Mouse (Mus musculus): ENCODE measurements around the gene Heg1. TPM values are rescaled to one million over a fixed set of nuclear protein-coding genes. Genes with fewer than 3 reads are reported as not detected.
A peak's percentile ranks its signal among the peaks of the same experiment; 100 is the strongest.

Heg1 gene
- polyA plus RNA-seq, 1 experiment from 2014 or later = 9.4 TPM

DNA sequence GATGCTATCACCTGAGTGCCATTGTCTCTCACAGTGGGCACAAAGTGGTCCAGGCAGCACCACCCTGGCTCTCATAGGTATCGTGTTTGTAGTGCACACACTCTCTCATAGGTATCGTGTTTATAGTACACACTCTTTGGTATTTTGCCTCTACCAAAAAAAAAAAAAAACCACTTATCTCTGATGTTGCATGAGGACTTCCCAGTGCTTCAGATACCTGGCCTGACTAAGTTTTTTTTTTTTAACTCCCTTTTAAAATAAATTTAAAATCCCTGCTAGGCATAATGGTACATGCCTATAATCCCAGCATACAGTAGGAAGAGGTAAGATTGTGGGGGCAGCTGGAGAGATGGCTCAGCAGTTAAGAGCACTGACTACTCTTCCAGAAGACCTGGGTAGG is 81.3 kb downstream of the Heg1 start:
- peak overlapping the region; percentile 82; the same call in 1 of the 2 replicates for H3K27ac ChIP-seq (ENCODE audit: low read length)
- no peak overlapping the region for H3K9ac ChIP-seq (ENCODE audit: low read depth, low read length)
- no peaks in the 10 kb centered on the region for H3K9me3 ChIP-seq (replicated peaks; ENCODE audit: control insufficient read depth, low read length, poor library complexity, severe bottlenecking)
- H3K4me2 ChIP-seq (ENCODE audit: low read length) = no peak overlapping the region
- no peaks in the 10 kb centered on the region for H3K27me3 ChIP-seq (ENCODE audit: control insufficient read depth, insufficient read depth, low read depth, low read length)
- WGBS = 96% methylated on average over 2 of the region's 2 CpGs
- no peak; the same call in 1 of the 2 replicates for ATAC-seq
- H3K36me3 ChIP-seq (ENCODE audit: control insufficient read depth, insufficient read depth, low read length) = no peaks in the 10 kb centered on the region
- H3K4me1 ChIP-seq (ENCODE audit: control insufficient read depth, insufficient read depth, low read length) = peaks cover 14% of the 10 kb centered on the region
- no peak overlapping the region for H3K4me3 ChIP-seq (ENCODE audit: low read depth, low read length)

DNA sequence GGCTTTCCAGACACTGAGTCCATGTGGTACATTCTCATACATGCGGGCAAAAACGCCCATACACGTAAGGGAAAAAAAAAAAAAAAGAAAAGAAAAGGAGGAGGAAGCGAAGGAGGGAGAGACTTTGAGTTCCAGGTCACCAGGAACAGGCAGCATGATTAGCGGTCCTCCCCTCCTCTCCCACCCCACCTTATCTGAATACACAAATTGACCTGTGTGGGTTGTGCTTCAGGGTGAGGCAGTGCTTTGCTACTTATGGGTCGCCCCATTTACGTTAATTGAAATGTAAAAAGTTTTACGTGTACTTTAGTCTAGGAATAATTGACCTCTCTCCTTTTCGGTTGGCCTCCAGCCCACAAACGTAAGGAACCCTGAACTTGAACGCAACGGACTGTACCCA is 82.1 kb downstream of the Heg1 start:
- Histone ChIP-seq H3K36me3 (ENCODE audit: control insufficient read depth, insufficient read depth, low read length) (no peaks in the 10 kb centered on the region), H3K9me3 (replicated peaks; ENCODE audit: control insufficient read depth, low read length, poor library complexity, severe bottlenecking) (no peaks in the 10 kb centered on the region), H3K9ac (ENCODE audit: low read depth, low read length) (no peak overlapping the region), H3K27me3 (ENCODE audit: control insufficient read depth, insufficient read depth, low read depth, low read length) (no peaks in the 10 kb centered on the region), H3K4me2 (ENCODE audit: low read length) (no peak overlapping the region), H3K4me3 (ENCODE audit: low read depth, low read length) (no peak overlapping the region), H3K27ac (ENCODE audit: low read length) (no peak overlapping the region), H3K4me1 (ENCODE audit: control insufficient read depth, insufficient read depth, low read length) (peaks cover 11% of the 10 kb centered on the region)
- ATAC-seq = no peak
- 88% methylated on average over 12 of the region's 12 CpGs for WGBS

DNA sequence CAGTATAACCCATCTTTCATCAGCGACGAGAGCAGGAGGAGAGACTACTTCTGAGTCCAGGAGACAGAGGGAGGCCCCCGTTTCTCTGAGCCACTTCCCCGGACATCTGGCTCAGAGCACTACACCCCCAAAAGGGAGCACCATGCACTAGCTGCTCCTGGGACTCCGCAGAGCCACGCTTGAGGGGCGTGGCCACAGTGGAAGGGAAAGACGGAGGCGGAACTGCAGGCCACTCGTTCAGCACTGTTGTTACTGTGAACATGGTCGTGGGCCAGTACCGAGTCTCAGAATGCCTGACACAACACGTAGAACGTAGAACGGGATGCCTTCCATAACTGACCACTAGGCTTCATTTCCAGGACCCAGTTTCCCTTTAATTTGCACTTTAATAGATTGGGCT is 82.6 kb downstream of the Heg1 start:
- ATAC-seq = no peak
- 77% methylated on average over 15 of the region's 15 CpGs for whole genome bisulfite sequencing

DNA sequence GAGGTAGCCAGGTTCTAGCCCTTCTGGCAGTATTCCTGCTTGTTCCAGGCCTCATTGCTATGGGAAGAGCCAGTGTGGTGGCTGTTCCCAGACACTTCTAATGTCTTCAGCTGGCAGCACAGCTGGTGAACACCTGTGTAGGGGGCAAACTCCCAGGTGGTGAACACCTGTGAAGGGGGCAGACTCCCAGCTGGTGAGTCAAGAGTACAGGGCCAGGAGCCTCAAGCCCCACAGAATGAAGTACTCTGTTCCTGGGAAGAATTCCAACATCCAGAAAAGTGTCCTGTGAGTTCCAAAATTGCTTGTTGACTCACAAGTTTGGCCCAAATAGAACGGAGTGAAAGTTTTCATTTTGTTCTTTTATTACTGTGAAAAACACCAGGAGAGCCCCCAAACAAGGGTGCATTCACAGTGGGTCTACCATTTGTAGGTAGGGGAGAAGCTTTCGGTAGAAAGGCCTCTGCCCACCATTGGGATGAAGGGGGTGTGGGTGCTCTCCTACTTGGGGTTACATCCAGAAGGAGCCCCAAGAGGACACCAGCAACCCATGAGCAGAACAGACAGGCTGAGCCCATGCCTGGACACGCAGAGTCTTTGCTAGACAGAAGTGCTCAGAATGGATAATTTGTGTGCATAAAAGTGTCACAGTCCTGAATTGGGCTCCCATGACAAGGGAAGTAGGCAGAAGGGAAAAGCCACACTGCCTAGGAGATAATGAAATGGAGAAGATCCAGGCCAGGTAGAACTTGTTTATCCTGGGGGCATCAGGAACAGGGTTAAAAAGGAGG is 84.5 kb downstream of the Heg1 start:
- Histone ChIP-seq H3K4me1 (ENCODE audit: control insufficient read depth, insufficient read depth, low read length) (peaks cover 11% of the 10 kb centered on the region), H3K27ac (ENCODE audit: low read length) (no peak overlapping the region)
- 94% methylated on average over 3 of the region's 3 CpGs for WGBS

More for the DNA sequence above, 82.6 kb downstream of the Heg1 start:
- Histone ChIP-seq H3K27me3 (ENCODE audit: control insufficient read depth, insufficient read depth, low read depth, low read length) (no peaks in the 10 kb centered on the region), H3K27ac (ENCODE audit: low read length) (no peak overlapping the region), H3K4me2 (ENCODE audit: low read length) (no peak overlapping the region), H3K4me1 (ENCODE audit: control insufficient read depth, insufficient read depth, low read length) (peaks cover 11% of the 10 kb centered on the region), H3K9me3 (replicated peaks; ENCODE audit: control insufficient read depth, low read length, poor library complexity, severe bottlenecking) (no peaks in the 10 kb centered on the region), H3K36me3 (ENCODE audit: control insufficient read depth, insufficient read depth, low read length) (no peaks in the 10 kb centered on the region), H3K4me3 (ENCODE audit: low read depth, low read length) (no peak overlapping the region), H3K9ac (ENCODE audit: low read depth, low read length) (no peak overlapping the region)

DNA sequence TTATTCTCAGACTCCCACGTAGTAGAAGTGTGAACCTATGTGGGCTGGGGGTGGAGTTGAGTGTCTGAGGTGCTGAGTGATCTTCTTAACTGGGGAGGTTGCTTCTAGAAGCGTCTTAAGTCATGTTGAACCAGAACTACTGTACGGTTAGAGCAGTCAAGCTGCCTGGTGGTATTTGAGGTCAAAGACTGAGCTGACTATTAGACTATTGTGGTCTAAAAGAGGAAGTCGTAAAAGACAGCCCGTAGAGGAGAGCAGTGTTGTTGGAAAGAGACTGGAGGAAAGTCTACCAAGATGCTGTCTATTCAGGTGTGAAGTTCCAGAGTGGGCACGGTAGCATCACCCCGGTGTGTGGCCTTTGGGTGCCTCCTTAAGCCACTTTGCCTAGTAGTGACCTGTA is 85.7 kb downstream of the Heg1 start:
- WGBS = 93% methylated on average over 7 of the region's 7 CpGs
- Histone ChIP-seq H3K4me3 (ENCODE audit: low read depth, low read length) (no peak overlapping the region), H3K4me2 (ENCODE audit: low read length) (no peak overlapping the region), H3K9ac (ENCODE audit: low read depth, low read length) (no peak overlapping the region), H3K4me1 (ENCODE audit: control insufficient read depth, insufficient read depth, low read length) (peaks cover 1% of the 10 kb centered on the region), H3K36me3 (ENCODE audit: control insufficient read depth, insufficient read depth, low read length) (no peaks in the 10 kb centered on the region), H3K27ac (ENCODE audit: low read length) (no peak overlapping the region), H3K9me3 (replicated peaks; ENCODE audit: control insufficient read depth, low read length, poor library complexity, severe bottlenecking) (no peaks in the 10 kb centered on the region), H3K27me3 (ENCODE audit: control insufficient read depth, insufficient read depth, low read depth, low read length) (no peaks in the 10 kb centered on the region)
- ATAC-seq = no peak

More for the DNA sequence above, 84.5 kb downstream of the Heg1 start:
- Histone ChIP-seq H3K4me3 (ENCODE audit: low read depth, low read length) (no peak overlapping the region), H3K27me3 (ENCODE audit: control insufficient read depth, insufficient read depth, low read depth, low read length) (no peaks in the 10 kb centered on the region), H3K36me3 (ENCODE audit: control insufficient read depth, insufficient read depth, low read length) (no peaks in the 10 kb centered on the region), H3K9me3 (replicated peaks; ENCODE audit: control insufficient read depth, low read length, poor library complexity, severe bottlenecking) (no peaks in the 10 kb centered on the region), H3K4me2 (ENCODE audit: low read length) (no peak overlapping the region), H3K9ac (ENCODE audit: low read depth, low read length) (no peak overlapping the region)
- no peak for ATAC-seq

DNA sequence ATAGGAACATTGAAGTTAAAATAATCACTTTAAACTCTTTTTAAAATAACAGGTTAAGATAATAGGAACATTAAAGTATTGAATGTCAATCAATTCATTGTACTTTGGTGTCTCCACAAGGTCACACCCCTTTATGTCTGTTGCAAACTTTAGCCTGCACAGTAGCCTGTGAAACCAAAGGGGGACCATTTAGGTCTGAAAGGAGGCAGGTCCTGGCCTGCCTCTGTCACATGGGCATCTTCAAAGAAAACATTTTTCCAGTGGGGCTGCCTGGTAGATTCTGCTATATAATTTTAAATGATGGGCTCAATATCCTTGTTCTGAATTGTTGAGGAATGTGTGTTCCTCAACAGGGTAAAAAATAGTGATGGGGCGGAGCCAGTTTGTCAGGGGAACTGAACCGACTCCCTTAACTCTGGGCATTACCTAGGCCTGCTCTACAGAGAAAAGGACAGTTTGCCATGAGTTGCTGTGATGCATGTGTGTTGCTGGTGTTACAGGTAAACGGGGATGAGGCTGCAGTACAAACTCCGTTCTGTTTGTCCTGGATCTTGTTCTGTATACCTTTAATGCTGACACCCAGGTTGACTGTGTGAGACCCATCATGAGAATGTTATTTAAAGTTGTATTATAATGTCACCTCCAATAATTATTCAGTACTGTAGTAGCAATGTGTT is 86.7 kb downstream of the Heg1 start:
- Histone ChIP-seq H3K4me1 (ENCODE audit: control insufficient read depth, insufficient read depth, low read length) (no peaks in the 10 kb centered on the region), H3K9ac (ENCODE audit: low read depth, low read length) (no peak overlapping the region), H3K27me3 (ENCODE audit: control insufficient read depth, insufficient read depth, low read depth, low read length) (no peaks in the 10 kb centered on the region), H3K9me3 (replicated peaks; ENCODE audit: control insufficient read depth, low read length, poor library complexity, severe bottlenecking) (no peaks in the 10 kb centered on the region), H3K4me2 (ENCODE audit: low read length) (no peak overlapping the region), H3K36me3 (ENCODE audit: control insufficient read depth, insufficient read depth, low read length) (no peaks in the 10 kb centered on the region), H3K27ac (ENCODE audit: low read length) (no peak overlapping the region), H3K4me3 (ENCODE audit: low read depth, low read length) (no peak overlapping the region)
- whole genome bisulfite sequencing = 97% methylated on average over 4 of the region's 4 CpGs
- ATAC-seq = no peak

DNA sequence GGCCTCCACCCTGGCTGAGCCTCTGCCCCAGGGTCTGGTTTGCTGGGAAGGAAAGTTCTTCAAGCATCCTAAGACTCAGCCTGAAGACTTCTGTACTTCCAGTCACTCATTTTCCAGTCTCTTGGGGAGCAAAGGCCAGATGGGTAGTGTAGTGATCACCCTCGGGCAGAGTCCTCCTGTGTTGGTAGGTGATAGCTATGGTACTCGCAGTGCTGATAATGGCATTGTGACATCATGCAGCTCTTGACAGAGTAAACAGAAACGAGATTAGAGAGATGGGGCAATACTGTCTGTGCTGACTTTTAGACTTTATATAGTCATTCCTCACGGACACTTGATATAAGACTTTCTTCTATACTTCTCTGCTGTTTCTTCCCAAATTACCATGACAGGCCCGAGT is 88.6 kb downstream of the Heg1 start:
- ATAC-seq = no peak
- 89% methylated on average over 5 of the region's 5 CpGs for WGBS
- Histone ChIP-seq H3K4me2 (ENCODE audit: low read length) (no peak overlapping the region), H3K27me3 (ENCODE audit: control insufficient read depth, insufficient read depth, low read depth, low read length) (no peaks in the 10 kb centered on the region), H3K9me3 (replicated peaks; ENCODE audit: control insufficient read depth, low read length, poor library complexity, severe bottlenecking) (no peaks in the 10 kb centered on the region), H3K4me1 (ENCODE audit: control insufficient read depth, insufficient read depth, low read length) (no peaks in the 10 kb centered on the region), H3K27ac (ENCODE audit: low read length) (no peak overlapping the region), H3K9ac (ENCODE audit: low read depth, low read length) (no peak overlapping the region), H3K4me3 (ENCODE audit: low read depth, low read length) (no peak overlapping the region), H3K36me3 (ENCODE audit: control insufficient read depth, insufficient read depth, low read length) (no peaks in the 10 kb centered on the region)

DNA sequence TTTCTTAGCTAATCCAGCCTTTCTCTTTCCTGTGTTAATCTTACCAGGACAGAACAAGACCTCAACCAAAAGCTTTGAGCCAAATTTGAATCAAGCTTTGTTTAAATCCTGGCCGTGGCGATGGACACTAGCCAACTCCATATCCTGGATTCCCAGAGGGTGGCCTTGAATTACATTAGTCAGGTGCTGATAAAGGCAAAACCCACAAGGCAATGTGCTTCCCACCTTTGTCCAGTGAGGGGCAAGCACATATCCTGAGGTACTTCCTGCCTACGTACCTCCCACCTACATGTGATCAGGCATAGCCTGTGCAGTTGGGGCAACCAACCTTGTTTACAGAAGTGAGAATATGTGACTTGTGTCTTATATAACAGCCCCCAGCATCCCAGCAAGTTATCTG is 90.8 kb downstream of the Heg1 start:
- 53% methylated on average over 3 of the region's 3 CpGs for WGBS
- H3K4me2 ChIP-seq (ENCODE audit: low read length) = no peak overlapping the region
- H3K27ac ChIP-seq (ENCODE audit: low read length) = no peak overlapping the region
- H3K9me3 ChIP-seq (replicated peaks; ENCODE audit: control insufficient read depth, low read length, poor library complexity, severe bottlenecking) = no peaks in the 10 kb centered on the region
- no peak overlapping the region for H3K9ac ChIP-seq (ENCODE audit: low read depth, low read length)
- no peaks in the 10 kb centered on the region for H3K4me1 ChIP-seq (ENCODE audit: control insufficient read depth, insufficient read depth, low read length)
- H3K27me3 ChIP-seq (ENCODE audit: control insufficient read depth, insufficient read depth, low read depth, low read length) = no peaks in the 10 kb centered on the region
- no peaks in the 10 kb centered on the region for H3K36me3 ChIP-seq (ENCODE audit: control insufficient read depth, insufficient read depth, low read length)
- no peak for ATAC-seq
- no peak overlapping the region for H3K4me3 ChIP-seq (ENCODE audit: low read depth, low read length)

DNA sequence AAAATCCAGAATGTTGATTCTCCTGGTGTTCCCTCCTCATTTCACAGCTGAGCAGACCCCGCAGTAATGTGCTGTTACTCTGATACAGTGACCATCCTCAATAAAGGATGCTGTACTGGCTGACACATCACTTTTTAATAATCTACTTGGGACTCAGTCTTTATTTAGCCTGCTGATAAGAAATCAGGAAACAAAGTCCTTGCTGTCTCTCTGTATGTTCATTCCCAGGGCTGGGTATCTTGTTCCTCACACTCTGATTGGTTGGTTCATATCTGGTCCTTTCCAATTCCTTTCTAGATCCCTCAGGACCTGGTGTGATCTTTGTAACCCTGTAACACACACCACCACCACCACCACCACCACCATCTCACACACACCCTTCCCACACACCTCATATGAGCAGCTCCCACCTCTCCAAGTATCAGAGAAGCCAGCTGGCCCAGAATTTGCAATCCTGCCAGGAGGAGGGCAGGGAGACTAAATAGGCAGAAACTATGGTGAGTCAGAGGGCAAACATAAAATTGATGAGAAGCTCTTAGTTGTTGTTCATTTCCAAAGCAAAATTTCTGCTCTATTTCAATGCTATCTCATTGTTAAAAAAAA is 91.7 kb downstream of the Heg1 start:
- no peaks in the 10 kb centered on the region for H3K4me1 ChIP-seq (ENCODE audit: control insufficient read depth, insufficient read depth, low read length)
- no peaks in the 10 kb centered on the region for H3K27me3 ChIP-seq (ENCODE audit: control insufficient read depth, insufficient read depth, low read depth, low read length)
- no peaks in the 10 kb centered on the region for H3K9me3 ChIP-seq (replicated peaks; ENCODE audit: control insufficient read depth, low read length, poor library complexity, severe bottlenecking)
- H3K27ac ChIP-seq (ENCODE audit: low read length) = no peak overlapping the region
- H3K4me3 ChIP-seq (ENCODE audit: low read depth, low read length) = no peak overlapping the region
- H3K4me2 ChIP-seq (ENCODE audit: low read length) = no peak overlapping the region
- H3K9ac ChIP-seq (ENCODE audit: low read depth, low read length) = no peak overlapping the region
- no peak for ATAC-seq
- 89% methylated on average over 1 of the region's 1 CpGs for WGBS
- no peaks in the 10 kb centered on the region for H3K36me3 ChIP-seq (ENCODE audit: control insufficient read depth, insufficient read depth, low read length)
